Mouse (Mus musculus): ENCODE results near the gene Ecm2. TPM values are rescaled to one million over a fixed set of nuclear protein-coding genes. Genes with fewer than 3 reads are reported as not detected.

The Ecm2 gene
- polyA plus RNA-seq, 1 experiment from 2014 or later, result 0.13 TPM

GRCm38 (mm10) chr13:49571418-49571817, 66.8 kb downstream of the Ecm2 start:
- Histone ChIP-seq H3K27ac (replicated peaks; ENCODE audit: low read depth, low read length) (no peak overlapping the region), H3K4me2 (ENCODE audit: low read depth, low read length) (no peak overlapping the region), H3K9me3 (replicated peaks; ENCODE audit: control insufficient read depth, low read length) (no peaks in the 10 kb centered on the region), H3K27me3 (ENCODE audit: control insufficient read depth, insufficient read depth, low read length) (no peaks in the 10 kb centered on the region), H3K9ac (replicated peaks; ENCODE audit: low read length) (no peak overlapping the region), H3K4me1 (ENCODE audit: control insufficient read depth, insufficient read depth, low read length) (no peaks in the 10 kb centered on the region), H3K4me3 (ENCODE audit: low read depth, low read length) (no peak overlapping the region), H3K36me3 (replicated peaks; ENCODE audit: control insufficient read depth, insufficient read depth, low read depth, low read length) (no peaks in the 10 kb centered on the region)
- 84% methylated on average over 2 of the region's 2 CpGs for WGBS
- ATAC-seq (replicated peaks; ENCODE audit: insufficient number of reproducible peaks, low FRiP score, low TSS enrichment, low read depth) (no peak), DNase-seq (ENCODE audit: low spot score) (no peak)

- DNase-seq (ENCODE audit: low spot score) (peak; percentile 73), ATAC-seq (replicated peaks; ENCODE audit: insufficient number of reproducible peaks, low FRiP score, low TSS enrichment, low read depth) (no peak)
- Histone ChIP-seq H3K4me3 (ENCODE audit: low read depth, low read length) (no peak within 1 kb of the TSS), H3K9ac (replicated peaks; ENCODE audit: low read length) (no peak within 1 kb of the TSS), H3K27ac (replicated peaks; ENCODE audit: low read depth, low read length) (peak within 1 kb of the TSS; percentile 70), H3K27me3 (ENCODE audit: control insufficient read depth, insufficient read depth, low read length) (no peaks in the 10 kb centered on the region), H3K4me1 (ENCODE audit: control insufficient read depth, insufficient read depth, low read length) (no peaks in the 10 kb centered on the region), H3K4me2 (ENCODE audit: low read depth, low read length) (no peak within 1 kb of the TSS), H3K9me3 (replicated peaks; ENCODE audit: control insufficient read depth, low read length) (no peaks in the 10 kb centered on the region), H3K36me3 (replicated peaks; ENCODE audit: control insufficient read depth, insufficient read depth, low read depth, low read length) (no peaks in the 10 kb centered on the region)
- WGBS, result 34% methylated on average over 8 of the region's 8 CpGs
Measured at GRCm38 (mm10) chr13:49581541-49582530, 77.2 kb downstream of the Ecm2 start, which contains the start of gene Omd. Gene Omd, plus strand, starts transcription at chr13:49582462.

Other genes with a start within 250 kb of the Ecm2 start
- 0.95 and 1.2 TPM in 2 replicates for gene Fgd3, start 184.5 kb upstream of the Ecm2 start, polyA plus RNA-seq (2014; fragmentation: Nextera tagmentation; extraction: Ambion mirVana)
- 22.9 and 26.0 TPM in 2 replicates for gene Bicd2, start 163.2 kb upstream of the Ecm2 start, polyA plus RNA-seq (2014; fragmentation: Nextera tagmentation; extraction: Ambion mirVana)
- gene Ippk, start 83.6 kb upstream of the Ecm2 start, polyA plus RNA-seq (2014; fragmentation: Nextera tagmentation; extraction: Ambion mirVana), result 13.5 and 14.9 TPM in 2 replicates
- gene Tes3-ps, start 11.5 kb upstream of the Ecm2 start, polyA plus RNA-seq (2014; fragmentation: Nextera tagmentation; extraction: Ambion mirVana), result 0.60 and 0.70 TPM in 2 replicates
- gene Aspn, start 39.6 kb downstream of the Ecm2 start, polyA plus RNA-seq (2014; fragmentation: Nextera tagmentation; extraction: Ambion mirVana), result 0.46 and 0.82 TPM in 2 replicates
- gene Omd, start 77.7 kb downstream of the Ecm2 start, polyA plus RNA-seq (2014; fragmentation: Nextera tagmentation; extraction: Ambion mirVana), result 0.73 and 0.86 TPM in 2 replicates
- gene Ogn, start 103.2 kb downstream of the Ecm2 start, polyA plus RNA-seq (2014; fragmentation: Nextera tagmentation; extraction: Ambion mirVana), result 17.1 and 17.3 TPM in 2 replicates
- 38.3 and 47.1 TPM in 2 replicates for gene Cenpp, start 148.0 kb downstream of the Ecm2 start, polyA plus RNA-seq (2014; fragmentation: Nextera tagmentation; extraction: Ambion mirVana)
- 18.2 and 24.6 TPM in 2 replicates for gene Nol8, start 148.3 kb downstream of the Ecm2 start, polyA plus RNA-seq (2014; fragmentation: Nextera tagmentation; extraction: Ambion mirVana)
- 96.1 and 98.0 TPM in 2 replicates for gene Iars, start 177.3 kb downstream of the Ecm2 start, polyA plus RNA-seq (2014; fragmentation: Nextera tagmentation; extraction: Ambion mirVana)

All from embryonic facial prominence, embryonic 11.5 days (tissue).